Mouse (Mus musculus): ENCODE measurements around the gene Timeless. TPM values are rescaled to one million over a fixed set of nuclear protein-coding genes. Genes with fewer than 3 reads are reported as not detected.
"Not testable (repeated sequence)": the region's sequence is repeated elsewhere in the genome, so short reads cannot be mapped to it uniquely, and the experiment has no call there.

Timeless gene
- 6.0 to 13.5 TPM (median 9.7 TPM) in 3 replicates for total RNA-seq (2017)

DNA sequence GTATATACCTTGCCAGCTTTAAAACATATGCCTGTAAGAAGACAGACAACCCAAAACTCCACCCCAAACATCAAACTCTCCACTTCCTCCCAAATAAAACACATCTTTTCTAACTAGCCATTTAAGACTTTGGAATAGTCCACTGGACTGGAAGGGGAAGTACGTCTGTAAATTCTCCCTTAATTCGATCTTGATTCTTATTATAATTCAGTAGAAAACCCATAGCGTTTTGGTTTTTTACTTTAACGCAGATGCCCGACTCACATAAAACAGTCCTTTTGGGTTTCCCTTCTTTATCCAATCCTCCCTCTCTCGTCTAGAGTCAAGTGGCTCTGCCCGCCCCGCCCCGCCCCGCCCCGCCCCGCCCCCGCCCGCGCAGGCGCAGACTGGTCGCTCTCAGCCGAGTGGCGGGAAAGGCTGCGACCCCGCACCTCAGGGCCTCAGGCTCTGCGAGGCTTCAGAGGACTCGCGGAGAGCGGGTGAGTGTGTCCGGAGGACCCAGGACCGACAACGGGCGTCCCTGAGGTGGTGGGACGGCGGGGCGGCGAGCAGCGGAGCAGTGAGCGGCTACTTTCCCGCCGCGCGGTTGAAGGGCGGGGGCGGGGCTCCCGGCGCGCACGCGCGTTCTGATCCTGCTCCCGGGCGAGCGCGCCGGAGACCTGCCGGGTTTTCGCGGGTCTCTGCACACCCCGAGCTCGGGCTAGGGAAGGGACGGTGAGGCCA is at the start of gene Timeless:
Gene Timeless (plus strand): TSS at position 369 of the 723 bp plus-strand sequence.
- ATAC-seq (replicated peaks; ENCODE audit: insufficient number of reproducible peaks, low FRiP score, low TSS enrichment, poor library complexity, severe bottlenecking): peak; percentile 42

DNA sequence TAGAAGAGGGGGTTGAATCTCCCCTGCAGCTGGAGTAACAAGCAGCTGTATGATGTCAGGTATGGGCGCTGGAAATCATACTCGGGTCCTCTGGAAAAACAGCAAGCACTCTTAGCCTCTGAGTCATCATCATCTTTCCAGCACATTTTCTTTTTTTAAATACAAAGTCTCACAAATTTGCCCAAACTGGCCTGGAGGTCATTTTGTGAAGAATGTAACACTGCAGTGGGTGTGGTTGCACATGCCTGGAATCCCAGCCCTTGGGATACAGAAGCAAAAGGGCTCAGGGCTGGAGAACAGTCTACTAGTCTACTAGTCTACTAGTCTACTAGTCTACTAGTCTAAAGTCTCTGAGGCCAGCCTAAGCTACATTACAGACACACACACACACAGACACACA is 47.6 kb upstream of the Timeless start:
- no peak for ATAC-seq (replicated peaks; ENCODE audit: insufficient number of reproducible peaks, low FRiP score, low TSS enrichment, poor library complexity, severe bottlenecking)

DNA sequence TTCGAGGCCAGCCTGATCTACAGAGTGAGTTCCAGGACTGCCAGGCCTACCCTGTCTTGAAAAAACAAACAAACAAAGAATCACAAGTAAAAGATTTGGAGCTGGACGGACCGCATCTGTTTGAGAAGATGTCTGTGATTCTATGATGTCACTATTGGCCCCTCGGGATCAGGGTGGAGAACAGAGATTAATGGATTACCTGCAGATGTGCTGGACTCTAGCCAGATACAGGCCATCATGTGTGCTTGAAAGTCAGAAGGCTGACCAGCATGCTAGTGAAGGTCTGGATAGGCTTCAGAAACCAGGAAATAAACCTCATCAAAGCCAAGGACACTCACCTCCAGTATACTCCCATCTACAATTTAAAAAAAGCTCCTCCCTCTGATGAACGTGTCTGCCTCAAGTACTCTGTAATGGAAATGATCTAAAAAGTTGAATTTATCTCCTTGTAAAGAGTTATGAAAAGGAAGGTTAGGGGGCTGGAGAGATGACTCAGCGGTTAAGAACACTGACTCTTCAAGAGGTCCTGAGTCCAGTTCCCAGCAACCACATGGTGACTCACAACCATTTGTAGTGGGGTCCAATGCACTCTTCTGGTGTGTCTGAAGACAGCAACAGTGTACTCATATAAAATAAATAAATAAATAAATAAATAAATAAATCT is 46.5 kb upstream of the Timeless start:
- no peak for ATAC-seq (replicated peaks; ENCODE audit: insufficient number of reproducible peaks, low FRiP score, low TSS enrichment, poor library complexity, severe bottlenecking)

GRCm38 (mm10) chr10:128185959-128186358 is 45.9 kb upstream of the Timeless start:
- ATAC-seq (replicated peaks; ENCODE audit: insufficient number of reproducible peaks, low FRiP score, low TSS enrichment, poor library complexity, severe bottlenecking): peak; percentile 84

- no peak for ATAC-seq (replicated peaks; ENCODE audit: insufficient number of reproducible peaks, low FRiP score, low TSS enrichment, poor library complexity, severe bottlenecking)
These were observed 44.7 kb upstream of the Timeless start for GRCm38 (mm10) chr10:128187181-128187605.

- ATAC-seq (replicated peaks; ENCODE audit: insufficient number of reproducible peaks, low FRiP score, low TSS enrichment, poor library complexity, severe bottlenecking): 0 out of 2 replicates have a peak, but pooled peaks have one; percentile 78
These were observed 43.5 kb upstream of the Timeless start for GRCm38 (mm10) chr10:128188242-128188877.

- no peak for ATAC-seq (replicated peaks; ENCODE audit: insufficient number of reproducible peaks, low FRiP score, low TSS enrichment, poor library complexity, severe bottlenecking)
These were observed 40.4 kb upstream of the Timeless start for GRCm38 (mm10) chr10:128191472-128191871.

- not testable (repeated sequence) for ATAC-seq (replicated peaks; ENCODE audit: insufficient number of reproducible peaks, low FRiP score, low TSS enrichment, poor library complexity, severe bottlenecking)
These were observed 39.7 kb upstream of the Timeless start for GRCm38 (mm10) chr10:128192030-128192766.

DNA sequence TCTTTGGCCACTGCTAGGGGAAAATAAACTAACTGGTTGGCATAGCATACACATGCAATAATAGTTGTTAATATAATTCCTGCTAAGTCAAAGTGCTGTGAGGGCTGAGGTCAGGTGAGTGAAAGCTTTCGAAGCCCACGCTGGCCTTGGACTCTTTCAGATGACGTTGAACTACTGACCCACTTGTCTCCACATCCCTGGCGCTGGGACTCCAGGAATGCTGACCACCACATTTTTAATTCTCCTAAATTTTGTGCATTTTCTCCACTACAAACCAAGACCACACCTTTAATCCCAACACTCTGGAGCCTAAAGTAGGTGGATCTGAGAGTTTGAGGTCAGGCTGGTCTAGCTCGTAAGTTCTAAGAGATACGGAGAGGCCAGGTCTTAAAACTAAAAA is 38.8 kb upstream of the Timeless start:
- no peak for ATAC-seq (replicated peaks; ENCODE audit: insufficient number of reproducible peaks, low FRiP score, low TSS enrichment, poor library complexity, severe bottlenecking)

DNA sequence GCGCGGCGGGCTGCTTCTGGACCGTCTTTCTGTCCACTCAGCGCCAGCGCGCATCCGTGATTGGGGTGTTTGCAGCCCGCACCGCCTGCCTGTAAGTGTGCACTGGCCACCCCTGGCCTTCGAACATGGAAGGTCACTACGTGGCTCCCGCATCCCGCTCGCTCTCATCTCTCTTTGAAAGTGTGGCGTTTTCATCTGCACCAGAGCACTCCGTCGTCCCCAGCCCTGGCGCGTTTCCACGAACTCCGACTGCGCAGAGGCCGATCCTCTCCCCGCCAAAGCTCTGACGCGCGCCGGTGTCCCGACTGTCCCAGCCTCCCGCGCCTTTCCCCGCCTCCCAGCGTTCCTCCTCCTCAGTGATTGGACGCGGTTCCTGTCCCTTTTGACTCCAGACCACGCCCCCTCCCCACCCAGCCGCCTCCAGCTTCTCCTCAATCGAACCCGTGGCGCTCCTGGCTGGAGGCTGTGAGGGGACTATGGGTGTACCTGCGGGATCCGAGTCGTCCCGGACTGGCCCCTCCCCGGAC is 37.8 kb upstream of the Timeless start, which contains the start of gene Gls2:
Gene Gls2 (plus strand): TSS at position 434 of the 527 bp plus-strand sequence.
- ATAC-seq (replicated peaks; ENCODE audit: insufficient number of reproducible peaks, low FRiP score, low TSS enrichment, poor library complexity, severe bottlenecking): peak; percentile 96

DNA sequence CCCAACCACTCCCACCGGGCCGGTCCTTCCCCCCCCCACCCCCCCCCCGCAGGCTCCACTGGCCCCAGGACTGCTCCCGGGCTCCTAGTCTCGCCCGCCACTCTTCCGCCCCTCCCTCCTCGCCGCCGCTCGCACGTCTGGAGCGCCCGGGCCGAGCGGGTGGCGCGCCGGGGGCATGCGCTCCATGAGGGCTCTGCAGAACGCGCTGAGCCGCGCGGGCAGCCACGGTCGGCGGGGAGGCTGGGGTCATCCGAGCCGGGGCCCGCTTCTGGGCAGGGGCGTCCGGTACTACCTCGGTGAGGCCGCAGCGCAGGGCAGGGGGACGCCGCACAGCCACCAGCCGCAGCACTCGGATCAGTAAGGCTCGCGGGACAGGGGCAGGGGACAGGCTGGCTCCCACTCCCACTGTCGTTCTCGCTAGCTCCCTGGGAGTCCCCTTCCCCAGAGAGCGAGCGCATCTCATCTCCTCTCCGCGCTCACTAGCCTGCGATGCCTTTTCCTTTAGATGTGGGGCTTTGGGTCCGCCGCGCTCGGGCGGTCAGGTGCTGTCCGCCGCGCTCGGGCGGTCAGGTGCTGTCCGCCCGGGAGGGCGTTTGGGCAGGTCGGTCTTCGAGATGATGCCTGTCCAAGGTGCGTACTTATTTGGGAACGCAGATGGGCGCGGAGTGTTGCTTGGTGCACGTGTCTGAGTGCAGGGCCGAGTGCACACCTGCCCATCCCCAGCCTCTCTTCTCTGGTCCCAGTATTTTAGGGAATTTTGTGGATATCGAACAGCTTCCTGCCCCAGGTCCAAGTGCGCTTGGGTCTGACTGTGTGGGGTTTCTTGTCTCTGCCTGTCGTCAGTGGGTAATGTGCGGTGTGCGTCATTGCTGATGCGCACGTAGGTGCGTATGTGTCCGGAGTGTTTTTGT is 37.1 kb upstream of the Timeless start:
- ATAC-seq (replicated peaks; ENCODE audit: insufficient number of reproducible peaks, low FRiP score, low TSS enrichment, poor library complexity, severe bottlenecking): no peak; the same call in 1 of the 2 replicates

GRCm38 (mm10) chr10:128201856-128202255 is 30.0 kb upstream of the Timeless start:
- ATAC-seq (replicated peaks; ENCODE audit: insufficient number of reproducible peaks, low FRiP score, low TSS enrichment, poor library complexity, severe bottlenecking): 0 out of 2 replicates have a peak, but pooled peaks have one; percentile 19

DNA sequence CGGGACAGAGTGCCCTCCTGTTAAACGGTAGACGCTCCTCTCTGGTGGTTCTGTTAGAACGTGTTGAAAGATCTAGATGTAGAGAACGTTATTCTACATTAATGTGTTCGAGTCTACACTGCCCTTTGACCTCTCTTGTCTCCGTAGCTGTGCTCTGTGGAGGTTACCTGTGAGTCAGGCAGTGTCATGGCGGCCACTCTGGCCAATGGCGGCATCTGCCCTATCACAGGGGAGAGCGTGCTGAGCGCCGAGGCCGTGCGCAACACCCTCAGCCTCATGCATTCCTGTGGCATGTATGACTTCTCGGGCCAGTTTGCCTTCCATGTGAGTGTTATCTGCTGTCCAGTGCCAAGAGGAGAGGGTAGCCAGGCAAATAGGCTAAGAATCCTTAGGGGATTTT is 26.9 kb upstream of the Timeless start:
- no peak for ATAC-seq (replicated peaks; ENCODE audit: insufficient number of reproducible peaks, low FRiP score, low TSS enrichment, poor library complexity, severe bottlenecking)

GRCm38 (mm10) chr10:128208326-128208725 is 23.5 kb upstream of the Timeless start:
- no peak for ATAC-seq (replicated peaks; ENCODE audit: insufficient number of reproducible peaks, low FRiP score, low TSS enrichment, poor library complexity, severe bottlenecking)

DNA sequence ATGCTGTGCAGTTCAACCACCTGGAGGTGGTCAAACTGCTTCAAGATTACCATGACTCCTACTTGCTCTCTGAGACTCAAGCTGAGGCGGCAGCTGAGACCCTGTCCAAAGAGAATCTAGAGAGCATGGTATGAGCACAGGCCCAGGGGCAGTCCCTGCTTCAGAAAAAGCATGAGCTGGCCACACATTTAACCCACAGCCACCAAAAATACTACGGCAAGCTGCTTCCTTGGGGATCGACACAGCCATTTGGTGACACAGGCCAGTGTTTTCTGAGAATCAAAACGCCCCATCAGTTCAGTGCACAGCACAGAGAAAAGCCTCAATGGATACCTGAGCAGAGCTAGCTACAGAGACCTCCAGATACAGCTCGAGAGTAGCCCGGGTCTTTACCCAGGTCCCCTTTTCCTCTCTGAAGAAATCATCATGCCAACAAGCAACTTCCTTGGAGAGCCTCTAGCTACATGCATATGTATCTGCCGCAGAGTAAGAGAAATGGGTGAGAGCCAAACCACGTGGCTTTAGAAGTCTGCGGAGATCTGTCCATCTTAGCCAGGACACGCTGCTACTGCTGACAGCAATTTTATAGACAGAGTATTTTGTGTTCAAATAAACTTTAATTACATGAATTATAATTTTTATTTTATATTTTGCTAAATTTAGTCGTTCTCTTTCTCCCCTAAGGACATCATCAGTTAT is 22.4 kb upstream of the Timeless start:
- ATAC-seq (replicated peaks; ENCODE audit: insufficient number of reproducible peaks, low FRiP score, low TSS enrichment, poor library complexity, severe bottlenecking): no peak

DNA sequence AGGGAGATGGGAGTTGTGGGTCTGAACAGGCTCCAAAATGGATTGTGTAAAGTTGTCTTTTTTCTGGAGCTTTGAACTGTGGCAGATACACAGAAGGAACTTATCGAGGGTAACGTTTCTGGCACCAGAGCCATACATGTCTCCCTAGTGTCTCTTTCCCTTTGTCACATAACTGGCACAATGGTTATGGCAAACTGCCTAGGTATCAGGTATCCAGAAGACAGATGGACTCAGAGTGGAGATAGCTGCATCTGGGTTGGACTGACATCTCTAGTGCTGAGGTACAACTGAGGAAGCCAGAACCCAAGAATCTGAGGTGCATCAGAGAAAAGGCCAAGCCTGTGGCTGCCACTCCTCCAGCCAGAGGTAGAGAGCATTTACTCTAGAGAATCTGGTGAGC is 21.7 kb upstream of the Timeless start:
- ATAC-seq (replicated peaks; ENCODE audit: insufficient number of reproducible peaks, low FRiP score, low TSS enrichment, poor library complexity, severe bottlenecking): no peak

GRCm38 (mm10) chr10:128210954-128211353 is 20.9 kb upstream of the Timeless start:
- ATAC-seq (replicated peaks; ENCODE audit: insufficient number of reproducible peaks, low FRiP score, low TSS enrichment, poor library complexity, severe bottlenecking): 0 out of 2 replicates have a peak, but pooled peaks have one; percentile 19

All from monocyte, adult 5-6 weeks (primary cell).